Mouse (Mus musculus): Measurements from ENCODE around the gene Mettl8.

Gene Mettl8

DNA sequence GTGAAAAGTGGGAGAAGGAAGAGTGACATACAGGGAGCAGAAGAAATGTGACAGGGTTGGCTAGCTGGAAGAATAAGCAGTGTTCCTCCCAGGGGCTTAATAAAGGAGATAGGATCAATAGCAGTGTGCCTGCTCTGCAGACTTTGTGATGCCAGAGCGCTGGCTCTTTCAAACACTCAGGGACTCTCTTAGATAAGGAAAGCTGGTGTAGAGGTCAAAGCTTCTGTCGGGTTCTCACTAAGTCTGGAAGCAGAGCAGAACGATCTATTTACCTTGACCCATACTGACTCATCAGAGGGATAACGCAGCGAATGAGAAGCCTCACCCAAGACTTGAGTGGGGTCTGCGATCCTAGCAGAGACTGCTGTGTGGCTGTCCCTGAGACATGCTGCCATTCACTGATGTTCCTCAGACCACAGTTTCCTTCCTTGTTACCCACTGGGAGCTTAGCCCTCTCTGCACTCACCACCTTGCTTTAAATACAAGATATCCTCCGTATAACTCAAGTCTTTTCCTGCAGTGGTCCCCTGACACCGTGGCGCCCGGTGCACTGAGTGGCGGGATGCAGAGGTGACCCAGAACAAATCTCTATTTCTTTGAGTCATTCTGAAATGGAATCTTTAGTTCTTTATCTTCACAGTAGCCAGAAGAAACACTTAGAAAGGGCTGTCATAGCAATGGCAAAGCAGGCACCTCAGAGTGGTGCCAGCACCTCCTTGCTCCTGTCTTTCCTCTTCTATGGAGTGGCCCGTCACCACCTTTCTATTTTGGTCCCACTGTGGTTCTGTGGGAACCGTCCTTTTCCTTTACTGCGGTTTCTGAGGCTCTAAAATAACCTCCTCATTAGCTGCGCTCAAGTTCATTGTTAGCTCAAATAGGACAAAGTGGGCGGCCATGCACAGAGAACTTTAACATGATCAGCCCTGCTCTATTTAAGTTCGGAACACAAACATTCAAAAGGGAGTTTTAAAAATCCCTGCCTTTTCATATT lies 65.9 kb downstream of the Mettl8 start:
- DNase-seq (ENCODE audit: low spot score in 2 of 2): no peak

DNA sequence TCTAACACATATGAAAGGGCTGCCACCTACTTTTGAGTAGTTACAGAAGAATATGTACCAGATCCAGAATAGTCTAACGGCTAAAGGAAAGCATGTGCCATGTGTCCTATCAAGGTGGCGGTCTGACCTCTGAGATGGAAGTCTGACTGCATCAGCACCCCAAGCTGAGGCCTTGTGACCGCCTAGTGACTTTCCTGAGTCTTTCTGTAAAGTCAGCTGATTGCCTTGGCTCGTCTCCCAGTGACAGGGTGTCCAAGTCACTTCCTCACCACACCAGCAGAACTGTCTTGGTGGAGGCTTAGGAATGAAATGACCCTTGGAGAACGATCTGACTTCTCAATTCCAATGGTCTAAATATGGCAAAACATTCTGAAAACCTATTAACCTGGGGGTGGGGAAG lies 77.1 kb downstream of the Mettl8 start:
- no peak for DNase-seq (ENCODE audit: low spot score in 2 of 2)

DNA sequence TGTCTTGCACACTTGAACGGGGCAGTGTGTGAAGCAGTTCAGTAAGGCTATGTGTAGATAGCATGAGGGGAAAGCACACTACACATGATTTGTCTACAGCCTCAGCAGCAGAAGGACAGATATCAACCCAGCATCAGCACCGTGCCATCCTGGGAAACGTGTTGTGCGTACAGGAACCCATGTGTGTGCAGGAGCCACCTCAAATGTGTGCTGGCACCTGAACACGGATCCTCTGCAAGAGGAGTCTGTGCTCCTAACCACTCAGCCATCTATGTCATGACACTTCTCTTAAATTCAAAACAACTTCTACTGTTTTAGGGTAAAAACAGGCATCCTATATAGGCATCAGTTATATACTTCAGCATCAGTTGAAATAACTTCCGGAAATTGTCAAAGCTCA lies 80.6 kb downstream of the Mettl8 start:
- DNase-seq (ENCODE audit: low spot score in 2 of 2): no peak

DNA sequence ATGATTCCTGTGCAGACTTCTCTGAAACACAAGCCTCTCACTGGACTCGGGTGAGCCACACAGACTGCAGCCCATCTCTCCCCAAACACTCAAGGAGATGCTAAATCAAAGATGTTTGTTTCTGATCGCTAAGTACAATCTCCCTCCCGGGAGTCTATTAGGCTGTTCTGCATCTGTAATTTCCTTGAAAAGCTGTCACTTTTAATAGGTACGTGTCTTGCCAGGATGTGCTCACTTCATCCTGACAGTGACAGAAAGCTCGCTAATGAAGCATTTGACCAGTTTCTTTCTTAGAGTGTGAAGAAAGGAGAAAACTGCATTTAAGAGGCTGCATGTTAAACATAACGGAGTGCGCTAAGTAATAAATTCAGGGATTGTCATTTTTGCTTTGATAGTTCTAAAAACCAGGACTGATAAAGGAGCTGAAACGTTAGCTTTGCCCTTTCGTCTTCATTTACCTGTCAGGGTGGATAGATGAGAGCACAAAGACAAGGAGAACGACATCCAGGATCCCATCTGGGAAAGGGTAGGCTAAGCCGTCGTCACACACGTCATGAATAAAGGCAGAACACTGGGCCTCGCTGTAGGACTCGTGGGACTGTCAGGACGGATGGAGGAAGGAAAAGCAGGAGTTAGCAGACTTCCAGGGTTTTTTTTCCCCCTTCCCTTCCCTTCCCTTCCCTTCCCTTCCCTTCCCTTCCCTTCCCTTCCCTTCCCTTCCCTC lies 82.4 kb downstream of the Mettl8 start:
- no peak for DNase-seq (ENCODE audit: low spot score in 2 of 2)

DNA sequence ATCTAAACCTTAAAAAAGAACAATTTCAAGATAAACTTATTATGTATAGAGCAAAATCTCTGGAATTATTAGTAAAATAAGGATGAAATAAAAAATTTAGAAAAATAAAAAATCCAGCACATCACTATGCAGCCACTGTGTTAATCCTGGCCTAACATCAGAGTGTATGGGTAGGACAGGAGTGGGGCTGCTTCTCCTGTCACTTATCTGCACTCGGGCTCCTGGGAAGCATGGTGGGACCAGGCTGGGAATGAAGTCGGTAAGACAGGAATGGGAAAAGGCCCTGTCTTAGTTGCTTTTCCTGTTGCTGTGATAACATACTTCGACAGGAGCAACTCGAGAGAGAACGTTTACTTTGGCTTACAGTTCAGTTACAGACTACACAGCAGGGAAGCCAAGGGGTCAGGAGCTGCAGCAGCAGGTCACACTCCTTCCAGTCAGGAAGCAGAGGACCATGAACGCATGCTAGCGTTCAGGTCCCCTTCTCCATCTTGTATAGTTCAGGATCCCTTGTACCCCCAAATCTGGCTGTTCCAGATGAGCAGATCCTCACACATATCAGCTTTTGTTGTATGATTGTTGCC lies 85.1 kb downstream of the Mettl8 start:
- no peak for DNase-seq (ENCODE audit: low spot score in 2 of 2)

DNA sequence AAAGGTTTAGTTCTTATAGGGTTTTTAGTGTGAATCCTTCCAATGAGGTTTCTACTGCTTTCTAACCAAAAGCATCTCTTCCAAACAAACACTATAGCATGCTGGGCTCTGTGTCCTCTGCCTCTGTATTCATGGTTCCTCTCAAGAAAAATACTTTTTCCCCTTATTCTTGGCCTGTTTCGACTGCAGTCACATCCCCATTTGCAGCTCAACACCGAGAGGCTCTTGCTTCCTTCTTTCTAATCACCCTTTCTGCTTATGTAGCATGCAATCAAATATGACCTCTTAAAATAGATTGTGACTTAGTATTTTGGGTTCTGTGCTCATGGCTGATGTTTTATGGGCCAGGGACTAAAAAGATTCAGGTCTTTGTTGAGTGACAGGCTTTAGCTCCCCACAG lies 87.1 kb downstream of the Mettl8 start:
- no peak for DNase-seq (ENCODE audit: low spot score in 2 of 2)

DNA sequence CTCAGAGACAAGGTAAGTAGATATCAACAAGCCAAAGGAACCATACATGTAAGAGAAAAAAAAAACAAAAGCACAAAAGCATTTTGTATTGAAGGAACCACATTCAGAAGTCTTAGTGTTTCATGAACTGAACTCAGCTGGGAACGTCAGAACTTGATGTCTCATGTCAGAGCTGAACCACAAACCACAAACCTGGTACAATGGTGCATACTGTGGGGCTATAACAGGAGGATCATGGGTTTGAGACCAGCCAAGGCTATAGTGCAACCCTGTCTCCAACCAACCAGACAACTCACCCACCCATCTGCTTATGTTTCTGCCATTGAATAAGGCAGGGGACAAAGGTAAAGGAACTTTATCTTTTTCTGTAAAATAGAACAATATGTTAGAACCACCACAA lies 88.2 kb downstream of the Mettl8 start:
- no peak for DNase-seq (ENCODE audit: low spot score in 2 of 2)

DNA sequence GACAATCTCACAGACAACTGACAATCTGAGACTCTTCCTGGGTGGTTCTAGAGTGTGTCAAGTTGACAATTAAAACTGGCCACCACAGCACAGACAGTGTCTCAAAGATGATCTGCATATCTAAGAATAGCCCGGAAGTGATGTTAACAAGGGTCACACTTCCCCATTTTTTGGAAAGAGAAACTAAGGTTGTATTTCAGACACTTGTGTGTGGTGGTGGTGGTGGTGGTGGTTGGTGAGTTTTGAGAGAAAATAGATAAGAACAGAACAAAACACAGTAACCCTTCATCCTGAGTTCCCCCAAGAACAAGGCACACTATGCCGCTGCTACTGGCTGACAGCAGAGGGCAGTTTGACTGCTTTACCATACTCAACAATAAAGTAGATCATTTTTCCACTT lies 90.6 kb downstream of the Mettl8 start:
- DNase-seq (ENCODE audit: low spot score in 2 of 2): no peak

DNA sequence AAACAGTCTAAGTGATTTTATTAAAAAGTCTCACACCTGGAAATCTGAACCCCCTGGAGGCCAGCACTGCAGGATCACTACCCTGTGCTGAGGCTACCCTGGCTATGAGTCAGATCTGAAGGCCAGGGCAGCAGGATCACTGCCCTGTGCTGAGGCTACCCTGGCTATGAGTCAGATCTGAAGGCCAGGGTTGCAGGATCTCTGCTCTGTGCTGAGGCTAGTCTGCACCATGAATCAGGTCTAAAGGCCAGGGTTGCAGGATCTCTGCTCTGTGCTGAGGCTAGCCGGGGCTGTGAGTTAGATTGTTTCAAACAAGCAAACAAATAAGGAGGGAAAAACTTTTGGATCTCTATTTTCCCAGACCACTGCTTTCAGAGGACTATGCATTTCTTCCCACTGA lies 92.5 kb downstream of the Mettl8 start:
- DNase-seq (ENCODE audit: low spot score in 2 of 2): no peak

DNA sequence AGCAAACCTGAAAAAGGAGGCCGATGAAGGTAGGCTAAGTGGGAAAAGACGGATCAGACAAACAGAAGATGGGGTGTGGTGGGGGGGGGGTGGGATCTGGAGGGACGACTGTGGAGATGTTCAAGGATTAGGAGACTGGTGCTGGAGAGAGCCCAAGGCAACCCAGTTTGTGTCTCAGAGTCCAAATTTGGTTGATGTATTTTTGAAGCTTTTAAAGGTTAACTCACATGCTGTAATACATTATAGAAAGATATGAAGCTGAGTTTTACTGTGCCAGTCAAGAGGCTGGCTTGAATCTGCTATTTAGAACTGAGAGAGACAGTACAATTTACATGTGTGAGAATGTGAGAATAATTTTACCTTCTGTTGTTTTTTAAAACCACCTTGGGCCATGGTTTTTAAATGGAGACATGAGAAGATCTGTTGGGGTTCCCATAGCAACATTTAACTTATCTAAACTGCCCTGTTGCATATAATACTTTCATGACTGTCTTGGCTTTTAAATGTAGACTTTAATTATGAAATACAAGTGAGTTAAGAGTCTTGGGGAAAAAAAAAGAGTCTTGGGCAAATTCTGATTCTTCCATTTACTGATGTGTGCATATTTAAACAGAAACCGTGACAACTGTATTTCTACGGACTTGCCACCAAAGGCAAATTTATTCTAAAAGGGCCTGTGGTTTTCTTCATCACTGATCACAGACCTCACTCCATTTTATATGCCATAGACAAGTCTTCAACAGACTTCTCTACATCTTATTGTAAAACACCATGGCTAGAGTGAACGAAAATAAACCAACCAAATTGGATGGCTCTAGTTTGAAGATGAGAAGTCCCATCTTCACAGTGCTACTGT lies 94.1 kb downstream of the Mettl8 start:
- no peak for DNase-seq (ENCODE audit: low spot score in 2 of 2)

DNA sequence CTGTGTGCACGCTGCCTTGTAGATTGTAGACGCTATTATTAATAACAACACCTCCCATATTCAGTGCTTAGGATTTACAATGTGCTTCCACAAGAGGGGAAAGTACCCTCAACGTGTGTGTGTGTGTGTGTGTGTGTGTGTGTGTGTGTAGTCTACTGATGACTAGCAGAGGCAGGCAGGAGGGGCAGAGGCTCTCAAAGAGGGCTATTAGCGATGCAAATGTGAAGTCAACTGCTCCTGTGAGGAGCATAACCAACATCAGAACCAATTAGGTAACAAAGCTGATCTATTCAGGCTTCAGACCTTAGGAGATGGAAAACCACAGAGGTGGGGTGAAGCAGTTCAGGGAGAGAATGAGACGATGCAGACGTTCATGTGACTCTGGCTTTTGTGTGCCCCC lies 95.3 kb downstream of the Mettl8 start:
- DNase-seq (ENCODE audit: low spot score in 2 of 2): no peak

DNA sequence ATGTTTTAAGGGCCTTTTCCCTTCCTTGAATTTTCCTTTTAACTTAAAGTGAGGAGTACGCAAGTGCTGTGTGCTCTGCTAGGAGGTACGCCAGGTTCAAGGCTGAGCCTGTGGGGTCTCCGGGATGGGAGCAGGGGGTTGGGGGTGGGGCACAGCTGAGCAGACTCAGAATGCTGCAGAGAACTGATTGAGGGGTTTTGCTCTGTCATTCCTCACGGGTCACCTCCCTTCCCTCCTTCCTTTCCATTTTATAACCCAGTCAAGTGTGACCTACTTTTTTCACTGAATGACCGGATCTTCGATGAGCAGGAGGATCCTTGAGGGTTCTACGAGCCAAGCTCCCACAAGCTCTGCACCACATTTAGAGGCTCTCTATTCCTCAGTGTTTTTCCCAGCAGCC lies 96.0 kb downstream of the Mettl8 start:
- no peak for DNase-seq (ENCODE audit: low spot score in 2 of 2)

DNA sequence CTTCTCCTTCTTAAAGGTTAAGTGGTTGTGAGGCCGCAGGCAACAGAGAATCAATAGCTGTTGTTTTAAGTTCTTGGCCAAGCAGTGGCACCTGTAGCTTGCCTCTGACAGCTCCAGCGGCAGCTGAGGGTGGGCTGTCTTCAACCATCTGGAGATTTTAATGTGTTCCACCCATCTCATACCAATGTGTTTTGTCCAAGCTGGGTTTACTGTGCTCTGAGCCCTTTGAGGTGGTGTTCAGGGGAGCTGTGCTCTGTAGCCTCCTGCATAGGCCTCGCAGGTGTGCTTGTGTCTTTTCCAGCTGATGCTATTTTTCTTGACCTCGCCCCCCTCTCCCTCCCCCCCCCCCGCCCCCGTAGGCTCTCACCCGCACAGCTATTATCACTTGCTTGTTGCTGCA lies 96.8 kb downstream of the Mettl8 start:
- DNase-seq (ENCODE audit: low spot score in 2 of 2): no peak

DNA sequence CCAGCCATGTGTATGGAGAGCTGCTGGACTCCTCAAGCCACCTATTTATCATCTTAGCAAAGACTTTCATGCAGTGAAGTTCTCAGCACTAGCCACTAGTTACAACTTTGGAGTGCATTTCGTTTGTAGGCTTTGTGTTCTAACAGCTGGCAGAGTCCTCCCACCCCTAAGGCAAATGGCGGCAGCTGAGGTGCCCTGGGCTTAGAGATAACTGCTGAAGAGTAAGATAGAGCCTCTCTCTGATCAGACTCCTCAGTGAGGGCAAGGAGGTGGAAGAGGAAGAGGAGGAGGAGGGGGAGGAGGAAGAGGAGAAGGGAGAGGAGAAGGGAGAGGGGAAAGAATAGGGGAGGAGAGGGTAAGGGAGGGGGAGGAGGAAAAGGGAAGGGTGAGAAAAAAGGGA lies 101.8 kb downstream of the Mettl8 start:
- no peak for DNase-seq (ENCODE audit: low spot score in 2 of 2)

DNA sequence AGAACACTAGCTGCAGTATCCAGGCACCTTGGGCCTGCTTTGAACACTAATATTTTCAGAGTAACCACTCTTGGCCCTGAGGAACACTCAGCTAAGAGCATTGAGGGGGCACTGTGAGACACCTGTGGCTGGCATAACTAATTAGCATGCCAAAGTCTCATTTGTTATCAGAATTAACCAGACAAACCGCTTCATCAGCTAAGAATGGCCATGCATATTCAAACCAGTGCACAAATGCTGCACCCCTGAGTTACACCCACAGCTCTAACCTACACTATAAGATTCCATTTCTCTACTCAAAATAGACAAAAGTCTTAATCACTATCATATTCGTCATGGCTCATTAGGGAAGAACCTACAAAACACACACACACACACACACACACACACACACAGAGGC lies 103.4 kb downstream of the Mettl8 start:
- no peak for DNase-seq (ENCODE audit: low spot score in 2 of 2)

DNA sequence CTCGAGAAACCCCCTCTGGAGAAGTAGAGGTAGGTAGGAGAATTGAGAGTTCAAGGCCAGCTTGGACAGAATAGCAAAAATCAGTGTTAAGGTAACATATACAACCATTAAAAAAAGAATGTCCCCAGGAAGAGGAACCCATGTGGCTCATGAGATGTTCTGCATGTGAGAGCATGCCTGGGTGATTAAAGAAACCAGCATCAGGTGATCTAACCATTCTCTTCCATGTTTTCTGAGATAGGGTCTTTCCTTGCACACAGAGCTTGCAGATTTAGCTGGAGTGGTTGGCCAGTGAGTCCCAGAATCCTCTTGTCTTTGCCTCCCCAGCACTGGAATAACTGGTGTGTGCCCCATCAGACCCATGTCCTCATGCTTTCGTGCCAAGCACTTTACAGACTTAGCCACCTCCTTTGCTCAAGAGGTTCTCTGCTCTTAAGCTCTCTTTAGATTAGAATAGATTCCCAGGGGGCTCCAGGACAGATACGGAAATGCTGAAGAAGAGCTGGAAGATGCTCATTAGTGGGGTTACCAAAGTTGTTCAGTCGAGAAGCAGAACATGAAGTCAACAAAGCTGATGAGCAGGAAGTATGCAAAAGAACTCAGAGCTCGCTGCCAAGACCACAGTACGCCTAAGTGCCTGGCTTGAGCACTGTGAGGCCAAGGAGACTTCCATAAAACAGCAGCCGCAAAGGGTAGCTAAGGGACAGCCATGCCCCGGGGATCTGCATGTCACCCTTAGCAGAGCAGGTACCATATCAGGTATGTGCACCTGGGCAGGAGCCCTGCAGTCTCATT lies 110.7 kb downstream of the Mettl8 start:
- DNase-seq (ENCODE audit: low spot score in 2 of 2): no peak

DNA sequence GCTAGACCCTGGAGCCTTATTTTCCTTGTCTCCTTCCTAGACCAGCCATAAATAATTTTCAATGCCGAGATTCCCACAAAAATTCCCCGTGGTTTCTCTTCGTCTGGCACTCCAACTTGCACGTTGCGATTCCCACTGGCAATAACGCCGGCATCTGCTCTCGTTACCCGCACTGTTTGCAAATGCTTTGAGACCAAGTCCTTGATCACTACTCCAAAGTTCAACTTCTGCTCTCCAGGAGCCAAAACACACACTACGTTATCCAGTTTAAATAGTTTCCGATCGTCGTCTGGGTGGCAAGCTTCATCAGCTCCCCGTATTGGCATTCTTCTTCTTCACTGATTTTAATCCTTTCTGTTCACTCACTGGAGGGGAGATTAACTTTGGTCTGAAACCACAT lies 114.6 kb downstream of the Mettl8 start:
- DNase-seq (ENCODE audit: low spot score in 2 of 2): no peak

DNA sequence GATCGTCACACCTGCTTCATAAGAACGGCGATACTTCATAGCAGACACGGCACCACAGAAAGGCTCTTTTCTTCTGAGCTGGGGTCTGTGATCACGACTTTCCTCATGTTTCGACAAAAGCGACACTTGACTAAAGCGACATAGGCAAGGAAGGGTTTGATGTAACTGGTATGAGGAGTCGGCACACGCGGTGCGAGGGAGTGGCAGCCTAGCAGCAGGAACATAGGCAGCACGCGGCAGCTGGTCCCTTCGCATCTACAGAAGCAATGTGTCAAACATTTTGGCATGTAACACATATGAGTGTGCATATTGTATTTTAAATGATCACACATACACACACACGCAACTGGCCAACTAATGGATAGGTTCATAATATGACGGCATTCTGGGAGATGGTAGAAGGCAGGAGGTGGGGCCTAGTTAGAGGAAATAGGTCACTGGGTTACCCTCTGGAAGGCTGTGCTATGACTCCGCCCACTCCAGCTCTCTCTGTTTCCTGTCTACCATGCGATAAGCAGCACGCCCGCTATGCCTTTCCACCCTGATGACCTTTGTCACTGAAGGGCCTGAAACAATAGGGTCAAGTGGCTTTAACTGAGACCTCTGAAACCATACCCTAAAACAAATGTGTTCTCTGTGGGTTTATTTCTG lies 116.4 kb downstream of the Mettl8 start:
- no peak for DNase-seq (ENCODE audit: low spot score in 2 of 2)

DNA sequence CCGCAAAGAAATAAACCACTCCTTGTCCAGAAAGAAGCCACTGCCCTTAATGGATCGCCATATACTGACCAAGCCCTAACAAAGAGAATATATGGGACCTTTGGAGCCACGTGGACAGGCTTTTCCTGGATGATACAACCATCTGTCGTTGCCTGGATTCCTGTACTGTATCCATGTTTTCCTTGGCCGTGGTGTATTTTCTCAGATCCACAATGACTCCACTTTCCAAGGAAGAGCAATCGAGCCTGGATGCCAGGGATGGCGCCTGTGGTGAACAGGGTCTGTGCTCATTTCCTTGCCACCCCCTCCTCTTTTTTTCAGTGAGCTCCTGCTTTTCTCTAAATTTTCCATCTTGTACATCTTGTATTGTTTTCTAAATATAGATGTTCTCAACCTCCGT lies 120.6 kb downstream of the Mettl8 start:
- DNase-seq (ENCODE audit: low spot score in 2 of 2): no peak

DNA sequence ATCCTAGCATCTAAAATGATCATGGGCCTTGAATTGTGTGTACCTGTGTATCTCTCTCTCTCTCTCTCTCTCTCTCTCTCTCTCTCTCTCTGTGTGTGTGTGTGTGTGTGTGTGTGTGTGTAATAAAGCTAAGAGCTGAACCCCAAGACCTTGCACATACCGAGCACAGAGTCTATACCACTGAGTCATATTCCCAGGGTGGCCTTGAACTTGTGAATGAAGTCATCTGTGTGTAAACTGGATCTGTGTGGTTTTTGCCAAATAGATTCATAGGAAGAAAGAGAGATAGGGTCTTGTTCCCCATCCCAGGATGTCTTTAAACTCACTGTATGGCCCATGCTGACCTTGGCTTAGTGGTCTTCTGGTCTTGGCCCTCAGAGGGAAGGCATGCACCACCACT lies 121.9 kb downstream of the Mettl8 start:
- no peak for DNase-seq (ENCODE audit: low spot score in 2 of 2)

All from frontal cortex, postnatal 25 days (tissue).